Mouse (Mus musculus): ENCODE results near the gene Slc39a13. TPM values are rescaled to one million over a fixed set of nuclear protein-coding genes. Genes with fewer than 3 reads are reported as not detected.

Slc39a13 gene
- polyA plus RNA-seq, 2 experiments = 8.4 to 11.2 TPM

DNA sequence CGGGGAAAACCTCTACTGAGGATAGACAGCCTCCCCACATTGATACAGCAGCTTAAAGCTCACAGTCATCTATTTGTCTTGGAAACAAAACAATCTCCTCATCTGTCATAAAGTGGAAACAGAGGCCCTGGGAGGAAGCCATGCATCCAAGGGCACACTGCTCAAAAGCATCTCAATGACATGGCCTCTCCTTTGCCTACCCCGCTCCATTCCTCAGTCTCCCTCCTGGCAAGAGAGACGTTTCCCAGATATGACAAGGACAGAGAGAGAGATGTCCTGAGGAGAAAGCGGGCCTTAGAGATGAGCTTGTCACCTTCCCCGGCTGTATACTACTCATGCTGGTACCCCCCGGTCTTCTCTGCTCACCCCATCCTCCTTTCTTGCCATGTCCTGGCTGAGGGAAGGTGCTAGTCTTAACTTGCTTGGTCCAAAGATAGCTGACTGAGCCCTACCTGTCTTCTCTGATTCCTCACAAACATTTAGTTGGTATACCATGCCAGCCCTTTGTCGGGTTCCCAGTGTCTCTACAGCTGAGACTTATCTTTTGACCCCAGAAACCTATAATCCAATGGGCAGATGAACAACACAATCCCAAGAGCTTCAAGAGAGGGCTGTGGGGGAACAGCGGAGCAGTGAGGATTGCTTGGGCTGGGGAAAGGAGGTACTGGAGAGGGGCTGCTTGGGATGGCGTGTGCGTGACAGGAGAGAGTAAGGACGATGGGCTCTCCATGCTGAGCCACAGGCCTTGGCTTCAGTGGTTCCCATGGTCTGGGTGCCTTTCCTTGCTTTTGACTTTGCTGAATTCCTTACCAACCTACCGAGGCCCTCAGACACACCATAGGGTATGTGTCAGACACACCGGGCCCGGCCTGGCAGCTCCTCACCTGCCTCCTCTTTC, 15.5 kb upstream of the Slc39a13 start:
- Histone ChIP-seq H3K27ac (no peak overlapping the region), H3K9ac (replicated peaks) (no peak overlapping the region), H3K27me3 (ENCODE audit: control insufficient read depth, insufficient read depth, low read length) (no peaks in the 10 kb centered on the region), H3K4me3 (ENCODE audit: insufficient read depth in 1 of 2, low read depth in 2 of 2, low read length in 2 of 2) (no peak overlapping the region), H3K36me3 (replicated peaks; ENCODE audit: control insufficient read depth, insufficient read depth, low read depth) (no peaks in the 10 kb centered on the region), H3K4me2 (ENCODE audit: low read depth) (no peak overlapping the region), H3K9me3 (ENCODE audit: control insufficient read depth, low read length) (no peaks in the 10 kb centered on the region), H3K4me1 (replicated peaks; ENCODE audit: control insufficient read depth in 2 of 2, insufficient read depth in 2 of 2, low read length in 1 of 2) (peaks cover 2 to 17% of the 10 kb centered on the region in 2 experiments; a peak in 2 of 4 replicates)
- no peak for TF ChIP-seq CTCF (IDR thresholded peaks at IDR 0.05; ENCODE audit: low read depth)
- TF ChIP-seq EP300 (IDR thresholded peaks at IDR 0.05; ENCODE audit: low read depth) = no peak
- 72% methylated on average over 14 of the region's 14 CpGs for WGBS (ENCODE audit: insufficient replicate concordance)
- no peak for DNase-seq (ENCODE audit: low read depth in 3 of 3, low spot score in 3 of 3)
- ATAC-seq (ENCODE audit: insufficient read depth) = no peak

DNA sequence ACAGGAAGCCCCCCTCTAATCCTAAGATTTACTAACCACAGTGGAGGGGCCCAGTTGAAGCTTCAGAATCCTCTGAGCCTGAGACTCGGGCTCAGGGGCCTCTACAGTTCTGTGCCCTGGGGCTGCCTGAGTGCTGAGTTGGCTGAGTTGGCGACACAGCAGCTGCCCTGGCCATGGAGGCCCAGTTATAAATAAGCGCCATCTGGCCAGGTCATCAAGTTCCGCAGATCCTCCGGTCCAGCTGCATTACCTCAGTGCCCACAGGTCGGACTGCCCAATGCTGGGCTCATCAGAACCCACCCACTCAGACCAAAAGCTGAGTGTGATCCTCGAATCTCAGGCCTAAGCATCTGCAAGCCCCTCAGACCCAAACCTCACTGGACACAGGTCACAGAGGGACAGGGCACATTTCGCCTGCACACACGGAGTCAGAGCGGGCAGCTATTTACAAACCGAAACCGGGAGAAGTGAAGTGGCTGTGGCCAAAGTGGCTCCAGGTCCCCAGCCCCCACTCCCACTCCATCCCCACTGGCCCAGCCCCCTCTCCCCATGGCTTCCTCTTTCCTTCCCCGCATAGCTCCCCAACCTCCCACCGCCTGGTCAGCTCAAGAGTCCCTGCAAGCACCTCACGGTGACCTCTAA, 14.1 kb upstream of the Slc39a13 start:
- no peaks in the 10 kb centered on the region for H3K9me3 ChIP-seq (ENCODE audit: control insufficient read depth, low read length)
- H3K27ac ChIP-seq = no peak overlapping the region
- TF ChIP-seq EP300 (IDR thresholded peaks at IDR 0.05; ENCODE audit: low read depth) (no peak), CTCF (IDR thresholded peaks at IDR 0.05; ENCODE audit: low read depth) (no peak)
- no peak overlapping the region for H3K9ac ChIP-seq (replicated peaks)
- H3K36me3 ChIP-seq (replicated peaks; ENCODE audit: control insufficient read depth, insufficient read depth, low read depth) = no peaks in the 10 kb centered on the region
- peaks cover 2 to 15% of the 10 kb centered on the region in 2 experiments; a peak in 2 of 4 replicates for H3K4me1 ChIP-seq (replicated peaks; ENCODE audit: control insufficient read depth in 2 of 2, insufficient read depth in 2 of 2, low read length in 1 of 2)
- WGBS (ENCODE audit: insufficient replicate concordance) = 53% methylated on average over 15 of the region's 15 CpGs
- H3K4me3 ChIP-seq (ENCODE audit: insufficient read depth in 1 of 2, low read depth in 2 of 2, low read length in 2 of 2) = no peak overlapping the region
- H3K4me2 ChIP-seq (ENCODE audit: low read depth) = peak overlapping the region; percentile 4; the same call in 1 of the 2 replicates
- no peaks in the 10 kb centered on the region for H3K27me3 ChIP-seq (ENCODE audit: control insufficient read depth, insufficient read depth, low read length)
- DNase-seq (ENCODE audit: low read depth in 3 of 3, low spot score in 3 of 3) (no peak), ATAC-seq (ENCODE audit: insufficient read depth) (no peak)

DNA sequence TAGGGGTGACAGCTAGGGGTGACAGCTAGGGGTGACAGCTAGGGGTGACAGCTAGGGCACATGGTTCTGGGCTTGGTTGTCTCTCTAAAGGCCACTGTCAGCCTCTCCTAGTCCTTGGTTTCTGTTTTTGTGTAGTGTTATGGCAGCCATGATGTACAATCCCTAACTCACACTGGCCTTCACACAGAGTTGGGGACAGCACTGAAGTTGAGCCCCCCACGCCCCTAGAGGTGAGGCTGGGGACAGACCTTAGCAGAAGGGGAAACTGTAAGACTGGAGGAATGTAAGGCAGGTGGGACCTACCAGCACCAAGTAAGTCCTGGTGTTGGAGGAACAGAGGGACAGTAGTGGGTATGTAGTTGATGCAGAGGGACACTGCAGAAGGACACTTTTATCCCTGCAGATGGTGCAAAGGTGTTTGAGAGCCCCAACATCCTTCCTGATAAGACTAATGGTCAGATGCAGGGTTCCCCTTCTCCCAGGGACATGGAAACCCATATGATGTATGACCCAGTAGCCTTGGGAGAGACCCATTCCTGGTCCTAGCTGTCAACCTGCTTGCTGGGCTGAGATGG, 13.2 kb upstream of the Slc39a13 start:
- DNase-seq (ENCODE audit: low read depth in 3 of 3, low spot score in 3 of 3) = no peak
- Histone ChIP-seq H3K36me3 (replicated peaks; ENCODE audit: control insufficient read depth, insufficient read depth, low read depth) (no peaks in the 10 kb centered on the region), H3K9ac (replicated peaks) (no peak overlapping the region), H3K4me2 (ENCODE audit: low read depth) (no peak overlapping the region; the same call in 1 of the 2 replicates), H3K4me3 (ENCODE audit: insufficient read depth in 1 of 2, low read depth in 2 of 2, low read length in 2 of 2) (no peak overlapping the region), H3K4me1 (replicated peaks; ENCODE audit: control insufficient read depth in 2 of 2, insufficient read depth in 2 of 2, low read length in 1 of 2) (peaks cover 2 to 11% of the 10 kb centered on the region in 2 experiments; a peak in 2 of 4 replicates), H3K27me3 (ENCODE audit: control insufficient read depth, insufficient read depth, low read length) (no peaks in the 10 kb centered on the region), H3K9me3 (ENCODE audit: control insufficient read depth, low read length) (no peaks in the 10 kb centered on the region), H3K27ac (no peak overlapping the region)
- TF ChIP-seq CTCF (IDR thresholded peaks at IDR 0.05; ENCODE audit: low read depth) (no peak), EP300 (IDR thresholded peaks at IDR 0.05; ENCODE audit: low read depth) (no peak)
- ATAC-seq (ENCODE audit: insufficient read depth) = no peak
- WGBS (ENCODE audit: insufficient replicate concordance) = 11% methylated on average over 1 of the region's 1 CpGs

DNA sequence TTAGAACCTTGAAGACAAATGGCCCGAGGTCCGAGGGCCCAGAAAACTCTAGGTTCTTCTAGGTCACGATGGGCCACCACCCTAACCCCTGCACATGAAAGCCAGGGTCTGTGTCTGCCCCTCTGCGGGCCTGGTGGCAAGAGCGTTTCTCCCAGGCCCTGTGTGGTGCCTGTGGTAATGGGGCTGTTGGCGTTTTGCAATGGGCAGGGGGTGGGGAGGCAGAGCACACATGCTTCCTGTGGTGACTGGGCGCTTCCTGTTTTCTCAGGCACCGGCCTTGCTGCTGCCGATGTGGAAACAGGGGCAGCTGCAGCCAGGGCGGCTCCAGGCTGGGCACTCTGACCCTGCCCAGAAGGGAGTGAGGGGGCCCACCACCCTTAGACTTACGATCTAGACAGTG, 12.6 kb upstream of the Slc39a13 start:
- DNase-seq (ENCODE audit: low read depth in 3 of 3, low spot score in 3 of 3) (peak in 1 of 3 experiments; percentile 44), ATAC-seq (ENCODE audit: insufficient read depth) (peak; percentile 56; the same call in 1 of the 2 replicates)
- Histone ChIP-seq H3K36me3 (replicated peaks; ENCODE audit: control insufficient read depth, insufficient read depth, low read depth) (no peaks in the 10 kb centered on the region), H3K4me3 (ENCODE audit: insufficient read depth in 1 of 2, low read depth in 2 of 2, low read length in 2 of 2) (no peak overlapping the region; a peak in 1 of 4 replicates), H3K27me3 (ENCODE audit: control insufficient read depth, insufficient read depth, low read length) (no peaks in the 10 kb centered on the region), H3K4me2 (ENCODE audit: low read depth) (peak overlapping the region; percentile 27), H3K9ac (replicated peaks) (no peak overlapping the region), H3K9me3 (ENCODE audit: control insufficient read depth, low read length) (no peaks in the 10 kb centered on the region), H3K27ac (no peak overlapping the region), H3K4me1 (replicated peaks; ENCODE audit: control insufficient read depth in 2 of 2, insufficient read depth in 2 of 2, low read length in 1 of 2) (peaks cover 2 to 11% of the 10 kb centered on the region in 2 experiments; a peak in 2 of 4 replicates)
- TF ChIP-seq EP300 (IDR thresholded peaks at IDR 0.05; ENCODE audit: low read depth) (no peak), CTCF (IDR thresholded peaks at IDR 0.05; ENCODE audit: low read depth) (no peak)
- 19% methylated on average over 11 of the region's 11 CpGs for WGBS (ENCODE audit: insufficient replicate concordance)
